Mouse (Mus musculus): ENCODE measurements around the gene Ppm1f. TPM values are rescaled to one million over a fixed set of nuclear protein-coding genes. Genes with fewer than 3 reads are reported as not detected.
"Not testable (repeated sequence)": the region's sequence is repeated elsewhere in the genome, so short reads cannot be mapped to it uniquely, and the experiment has no call there.

The Ppm1f gene
- total RNA-seq, 1 experiment = 38.2 TPM

DNA sequence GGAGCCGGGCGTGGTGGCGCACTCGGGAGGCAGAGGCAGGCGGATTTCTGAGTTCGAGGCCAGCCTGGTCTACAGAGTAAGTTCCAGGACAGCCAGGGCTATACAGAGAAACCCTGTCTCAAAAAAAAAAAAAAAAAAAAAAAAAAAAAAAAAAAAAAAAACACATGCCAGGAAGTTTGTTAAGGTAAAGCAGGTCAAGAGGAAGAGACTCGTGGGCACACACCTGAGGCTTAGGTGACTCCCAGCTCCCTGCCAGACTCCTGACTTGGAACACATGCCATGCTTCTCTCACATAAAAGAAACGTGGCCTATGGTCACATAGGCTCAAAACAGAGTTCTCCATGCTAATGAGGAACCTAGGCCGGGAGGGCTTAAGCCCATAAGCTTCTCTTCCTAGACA is 40.2 kb upstream of the Ppm1f start:
- H3K27ac ChIP-seq (ENCODE audit: insufficient read depth, low read depth, low read length, poor library complexity, severe bottlenecking); H3K4me1 ChIP-seq (ENCODE audit: control insufficient read depth in 2 of 2, insufficient read depth in 2 of 2, low read length in 2 of 2, poor library complexity in 1 of 2); H3K36me3 ChIP-seq (ENCODE audit: control insufficient read depth, insufficient read depth, low read length, poor library complexity, severe bottlenecking); H3K9ac ChIP-seq (ENCODE audit: insufficient read depth, low read depth, low read length, poor library complexity, severe bottlenecking); H3K9me3 ChIP-seq (ENCODE audit: control insufficient read depth, insufficient read depth, low read depth, low read length); in situ Hi-C loops (cut with MboI; ENCODE audit: low sequenced_read_pairs in 2 of 2, unreplicated experiment in 2 of 2); H3K4me3 ChIP-seq (ENCODE audit: insufficient read depth in 1 of 2, low read depth in 1 of 2, low read length in 2 of 2, poor library complexity in 1 of 2, severe bottlenecking in 1 of 2); DNase-seq (ENCODE audit: low read depth, low spot score): not testable (repeated sequence)
- TF ChIP-seq ZNF384 (IDR thresholded peaks at IDR 0.05; ENCODE audit: low read depth, low read length) = peak; percentile 69; the same call in 1 of the 2 replicates

- Histone ChIP-seq H3K27ac (ENCODE audit: insufficient read depth, low read depth, low read length, poor library complexity, severe bottlenecking) (no peak overlapping the region), H3K4me1 (ENCODE audit: control insufficient read depth in 2 of 2, insufficient read depth in 2 of 2, low read length in 2 of 2, poor library complexity in 1 of 2) (peaks cover 0 to 5% of the 10 kb centered on the region in 2 experiments; a peak in 2 of 4 replicates), H3K9ac (ENCODE audit: insufficient read depth, low read depth, low read length, poor library complexity, severe bottlenecking) (no peak overlapping the region), H3K4me3 (ENCODE audit: insufficient read depth in 1 of 2, low read depth in 1 of 2, low read length in 2 of 2, poor library complexity in 1 of 2, severe bottlenecking in 1 of 2) (no peak overlapping the region), H3K36me3 (ENCODE audit: control insufficient read depth, insufficient read depth, low read length, poor library complexity, severe bottlenecking) (no peaks in the 10 kb centered on the region), H3K9me3 (ENCODE audit: control insufficient read depth, insufficient read depth, low read depth, low read length) (no peaks in the 10 kb centered on the region)
- in situ Hi-C loops (cut with MboI; ENCODE audit: low sequenced_read_pairs in 2 of 2, unreplicated experiment in 2 of 2) = no loop called here
- no peak for TF ChIP-seq MAFK (IDR thresholded peaks at IDR 0.05; ENCODE audit: insufficient read depth, low read depth, low read length)
- DNase-seq (ENCODE audit: low read depth, low spot score) = no peak
Measured at GRCm38 (mm10) chr16:16856731-16857476, 39.4 kb upstream of the Ppm1f start.

DNA sequence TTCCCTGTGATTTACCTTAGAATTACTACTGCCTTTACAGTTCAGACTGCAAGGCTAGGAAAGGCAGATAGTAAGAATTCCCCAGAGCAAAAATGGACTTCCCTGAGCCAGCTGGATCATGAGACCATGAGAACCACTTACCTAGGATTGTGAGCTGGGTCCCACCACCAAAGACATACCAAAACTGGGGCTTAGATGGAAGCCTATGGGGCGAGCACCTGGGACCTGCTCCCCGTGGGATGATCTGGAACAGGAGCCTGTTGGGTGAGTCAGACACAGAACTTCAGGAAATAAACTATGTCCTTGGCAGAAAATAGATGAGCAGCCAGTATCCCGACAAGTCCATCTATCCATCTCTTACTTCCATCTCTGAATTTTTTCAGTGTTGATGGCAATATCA is 34.0 kb upstream of the Ppm1f start:
- H3K36me3 ChIP-seq (ENCODE audit: control insufficient read depth, insufficient read depth, low read length, poor library complexity, severe bottlenecking) = no peaks in the 10 kb centered on the region
- H3K9ac ChIP-seq (ENCODE audit: insufficient read depth, low read depth, low read length, poor library complexity, severe bottlenecking) = no peak overlapping the region
- peaks cover 12 to 14% of the 10 kb centered on the region in 2 experiments for H3K4me1 ChIP-seq (ENCODE audit: control insufficient read depth in 2 of 2, insufficient read depth in 2 of 2, low read length in 2 of 2, poor library complexity in 1 of 2)
- H3K4me3 ChIP-seq (ENCODE audit: insufficient read depth in 1 of 2, low read depth in 1 of 2, low read length in 2 of 2, poor library complexity in 1 of 2, severe bottlenecking in 1 of 2) = no peak overlapping the region
- no peaks in the 10 kb centered on the region for H3K9me3 ChIP-seq (ENCODE audit: control insufficient read depth, insufficient read depth, low read depth, low read length)
- H3K27ac ChIP-seq (ENCODE audit: insufficient read depth, low read depth, low read length, poor library complexity, severe bottlenecking) = no peak overlapping the region
- TF ChIP-seq HCFC1 (IDR thresholded peaks at IDR 0.05; ENCODE audit: borderline replicate concordance, insufficient read depth, low read length) (no peak), MAFK (IDR thresholded peaks at IDR 0.05; ENCODE audit: insufficient read depth, low read depth, low read length) (no peak), ZC3H11A (IDR thresholded peaks at IDR 0.05; ENCODE audit: borderline replicate concordance, low read depth, low read length) (no peak), CHD2 (IDR thresholded peaks at IDR 0.05; ENCODE audit: low read depth, low read length) (no peak)
- DNase-seq (ENCODE audit: low read depth, low spot score) = no peak
- in situ Hi-C loops (cut with MboI; ENCODE audit: low sequenced_read_pairs in 2 of 2, unreplicated experiment in 2 of 2) = no loop called here

DNA sequence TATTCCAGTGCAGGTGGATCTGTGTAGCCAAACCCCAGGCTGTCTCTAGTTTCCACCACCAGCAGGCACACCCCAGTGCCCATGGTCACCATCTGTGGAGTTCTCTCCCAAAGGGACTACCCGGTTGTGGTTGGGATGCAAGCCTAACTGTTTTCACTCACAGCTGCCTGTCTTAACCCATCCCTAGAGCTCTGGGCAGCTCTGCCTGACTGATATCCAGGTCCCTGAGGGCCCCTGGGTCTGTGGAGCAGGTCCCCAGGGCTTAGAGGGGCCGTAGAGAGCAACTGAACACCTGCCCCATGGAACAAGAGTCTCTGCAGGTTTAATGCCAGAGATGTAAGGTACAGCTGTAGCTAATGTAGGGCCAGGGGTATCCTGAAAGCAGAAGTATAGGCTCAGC is 32.3 kb upstream of the Ppm1f start, which contains the start of gene Igll1:
TSS of gene Igll1 (minus strand) at position 8 of the 400 bp plus-strand sequence.
- in situ Hi-C loops (cut with MboI; ENCODE audit: low sequenced_read_pairs in 2 of 2, unreplicated experiment in 2 of 2) = no loop called here
- peak within 1 kb of the TSS; percentile 100 for H3K27ac ChIP-seq (ENCODE audit: insufficient read depth, low read depth, low read length, poor library complexity, severe bottlenecking)

GRCm38 (mm10) chr16:16865217-16865616 is 31.1 kb upstream of the Ppm1f start:
- in situ Hi-C loops (cut with MboI; ENCODE audit: low sequenced_read_pairs in 2 of 2, unreplicated experiment in 2 of 2) = no loop called here
- Histone ChIP-seq H3K4me1 (ENCODE audit: control insufficient read depth in 2 of 2, insufficient read depth in 2 of 2, low read length in 2 of 2, poor library complexity in 1 of 2) (peaks cover 12 to 16% of the 10 kb centered on the region in 2 experiments), H3K27ac (ENCODE audit: insufficient read depth, low read depth, low read length, poor library complexity, severe bottlenecking) (peak overlapping the region; percentile 100), H3K9me3 (ENCODE audit: control insufficient read depth, insufficient read depth, low read depth, low read length) (no peaks in the 10 kb centered on the region), H3K4me3 (ENCODE audit: insufficient read depth in 1 of 2, low read depth in 1 of 2, low read length in 2 of 2, poor library complexity in 1 of 2, severe bottlenecking in 1 of 2) (no peak overlapping the region), H3K9ac (ENCODE audit: insufficient read depth, low read depth, low read length, poor library complexity, severe bottlenecking) (no peak overlapping the region), H3K36me3 (ENCODE audit: control insufficient read depth, insufficient read depth, low read length, poor library complexity, severe bottlenecking) (no peaks in the 10 kb centered on the region)
- TF ChIP-seq ZC3H11A (IDR thresholded peaks at IDR 0.05; ENCODE audit: borderline replicate concordance, low read depth, low read length) (no peak), MAFK (IDR thresholded peaks at IDR 0.05; ENCODE audit: insufficient read depth, low read depth, low read length) (no peak), HCFC1 (IDR thresholded peaks at IDR 0.05; ENCODE audit: borderline replicate concordance, insufficient read depth, low read length) (no peak), ZNF384 (IDR thresholded peaks at IDR 0.05; ENCODE audit: low read depth, low read length) (no peak), CHD2 (IDR thresholded peaks at IDR 0.05; ENCODE audit: low read depth, low read length) (no peak)
- no peak for DNase-seq (ENCODE audit: low read depth, low spot score)

More for the DNA sequence above, 32.3 kb upstream of the Ppm1f start, which contains the start of gene Igll1:
- no peak within 1 kb of the TSS for H3K4me3 ChIP-seq (ENCODE audit: insufficient read depth in 1 of 2, low read depth in 1 of 2, low read length in 2 of 2, poor library complexity in 1 of 2, severe bottlenecking in 1 of 2)
- no peak for TF ChIP-seq ZNF384 (IDR thresholded peaks at IDR 0.05; ENCODE audit: low read depth, low read length)
- TF ChIP-seq HCFC1 (IDR thresholded peaks at IDR 0.05; ENCODE audit: borderline replicate concordance, insufficient read depth, low read length) = no peak
- no peak for TF ChIP-seq ZC3H11A (IDR thresholded peaks at IDR 0.05; ENCODE audit: borderline replicate concordance, low read depth, low read length)
- TF ChIP-seq CHD2 (IDR thresholded peaks at IDR 0.05; ENCODE audit: low read depth, low read length) = no peak
- no peak for TF ChIP-seq MAFK (IDR thresholded peaks at IDR 0.05; ENCODE audit: insufficient read depth, low read depth, low read length)
- no peaks in the 10 kb centered on the region for H3K9me3 ChIP-seq (ENCODE audit: control insufficient read depth, insufficient read depth, low read depth, low read length)
- H3K4me1 ChIP-seq (ENCODE audit: control insufficient read depth in 2 of 2, insufficient read depth in 2 of 2, low read length in 2 of 2, poor library complexity in 1 of 2) = peaks cover 12 to 15% of the 10 kb centered on the region in 2 experiments
- no peak for DNase-seq (ENCODE audit: low read depth, low spot score)
- H3K36me3 ChIP-seq (ENCODE audit: control insufficient read depth, insufficient read depth, low read length, poor library complexity, severe bottlenecking) = no peaks in the 10 kb centered on the region
- no peak within 1 kb of the TSS for H3K9ac ChIP-seq (ENCODE audit: insufficient read depth, low read depth, low read length, poor library complexity, severe bottlenecking)

All from ES-E14 (cell line).